Comparison of ENCODE assay signal across 22 mouse cellular contexts in genomic region chr13:76803799-76804198, GRCm38 (mm10).
A peak's percentile ranks its signal among the peaks of the same experiment; 100 is the strongest.
DNase-seq lines count a peak whose midpoint lies in the region; ATAC-seq lines count a peak whose summit lies in the region.
"Had no signal": no experiment of that assay in that cellular context is flagged by ENCODE, and none has a peak within 500 bp of the region (broad histone marks: within the 10 kb centered on the region; RNA-seq: fewer than 3 reads in every experiment).

No protein-coding gene starts in this region.

- intact Hi-C loops in heart, postnatal 36 days (cut with DNase I), result no loop called here

- H3K9me3 ChIP-seq in forebrain, embryonic 13.5 days (replicated peaks), result no peaks in the 10 kb centered on the region
- H3K9me3 ChIP-seq in forebrain, embryonic 15.5 days, result no peaks in the 10 kb centered on the region
- no peaks in the 10 kb centered on the region for H3K9me3 ChIP-seq in hindbrain, embryonic 10.5 days
- no peaks in the 10 kb centered on the region for H3K9me3 ChIP-seq in hindbrain, embryonic 15.5 days
- no peaks in the 10 kb centered on the region for H3K9me3 ChIP-seq in midbrain, embryonic 15.5 days
- H3K9me3 ChIP-seq: embryonic facial prominence, embryonic 13.5 days; heart, embryonic 15.5 days; limb, embryonic 12.5 days had no signal

- no peak overlapping the region for H3K9ac ChIP-seq in forebrain, embryonic 13.5 days
- no peak overlapping the region for H3K9ac ChIP-seq in forebrain, embryonic 15.5 days (replicated peaks)
- H3K9ac ChIP-seq in hindbrain, embryonic 15.5 days, result no peak overlapping the region
- H3K9ac ChIP-seq in midbrain, embryonic 15.5 days, result no peak overlapping the region
- H3K9ac ChIP-seq: embryonic facial prominence, embryonic 13.5 days; heart, embryonic 15.5 days; limb, embryonic 12.5 days had no signal

- WGBS in forebrain, embryonic 13.5 days, result 78% methylated on average over 6 of the region's 6 CpGs
- WGBS in forebrain, embryonic 15.5 days, result 73% methylated on average over 6 of the region's 6 CpGs
- 60% methylated on average over 6 of the region's 6 CpGs for WGBS in hindbrain, embryonic 10.5 days
- WGBS in hindbrain, embryonic 15.5 days, result 59% methylated on average over 6 of the region's 6 CpGs
- WGBS in midbrain, embryonic 15.5 days, result 39% methylated on average over 6 of the region's 6 CpGs

- peak; percentile 48; the same call in 1 of the 2 replicates for ATAC-seq in forebrain, embryonic 13.5 days
- ATAC-seq in forebrain, embryonic 15.5 days (replicated peaks), result no peak
- peak; percentile 57; the same call in 1 of the 2 replicates for ATAC-seq in hindbrain, embryonic 15.5 days (ENCODE audit: low FRiP score, low read depth)
- ATAC-seq in midbrain, embryonic 15.5 days (replicated peaks), result peak; percentile 76
- ATAC-seq: CD4-positive, CD25-positive, alpha-beta regulatory T cell, adult 4 months; intestine, embryonic 16.5 days had no signal

- no peak for DNase-seq in hindbrain, embryonic 10.5 days (ENCODE audit: low spot score)
- no peak for DNase-seq in cerebellum, adult 11 months
- DNase-seq in heart, postnatal 36 days, result no peak
- DNase-seq in cerebellum, postnatal 4 days (ENCODE audit: low spot score in 2 of 2), result no peak
- DNase-seq: adrenal gland, postnatal 14 days; cerebellum, adult 9-11 months; kidney, postnatal 25 days; lung, adult 18-20 months; lung, postnatal 10 days; thymus, adult 2 months had no signal

- H3K4me3 ChIP-seq in forebrain, embryonic 13.5 days, result no peak overlapping the region
- H3K4me3 ChIP-seq in forebrain, embryonic 15.5 days, result no peak overlapping the region
- H3K4me3 ChIP-seq in hindbrain, embryonic 10.5 days, result no peak overlapping the region
- no peak overlapping the region for H3K4me3 ChIP-seq in hindbrain, embryonic 15.5 days
- no peak overlapping the region for H3K4me3 ChIP-seq in midbrain, embryonic 15.5 days
- H3K4me3 ChIP-seq: embryonic facial prominence, embryonic 13.5 days; erythroblast, embryonic 14.5 days; heart, embryonic 15.5 days; limb, embryonic 12.5 days had no signal

- H3K27ac ChIP-seq in forebrain, embryonic 13.5 days, result no peak overlapping the region
- no peak overlapping the region for H3K27ac ChIP-seq in forebrain, embryonic 15.5 days (replicated peaks)
- peak overlapping the region; percentile 29; the same call in 1 of the 2 replicates for H3K27ac ChIP-seq in hindbrain, embryonic 10.5 days
- no peak overlapping the region for H3K27ac ChIP-seq in hindbrain, embryonic 15.5 days (replicated peaks)
- H3K27ac ChIP-seq in midbrain, embryonic 15.5 days, result peak overlapping the region; percentile 62
- H3K27ac ChIP-seq: embryonic facial prominence, embryonic 13.5 days; heart, embryonic 15.5 days; limb, embryonic 12.5 days; stomach, postnatal 0 days had no signal

- no peaks in the 10 kb centered on the region for H3K4me1 ChIP-seq in forebrain, embryonic 13.5 days
- 0 out of 2 replicates have a peak, but pooled peaks cover 4% of the 10 kb centered on the region for H3K4me1 ChIP-seq in forebrain, embryonic 15.5 days
- peaks cover 11% of the 10 kb centered on the region for H3K4me1 ChIP-seq in hindbrain, embryonic 10.5 days (replicated peaks)
- H3K4me1 ChIP-seq in hindbrain, embryonic 15.5 days (replicated peaks), result peaks cover 5% of the 10 kb centered on the region; the same call in 1 of the 2 replicates
- H3K4me1 ChIP-seq in midbrain, embryonic 15.5 days, result peaks cover 7% of the 10 kb centered on the region; the same call in 1 of the 2 replicates
- H3K4me1 ChIP-seq: embryonic facial prominence, embryonic 13.5 days; heart, embryonic 15.5 days; limb, embryonic 12.5 days had no signal

- no peaks in the 10 kb centered on the region for H3K36me3 ChIP-seq in forebrain, embryonic 13.5 days (ENCODE audit: poor library complexity, severe bottlenecking)
- no peaks in the 10 kb centered on the region for H3K36me3 ChIP-seq in forebrain, embryonic 15.5 days
- H3K36me3 ChIP-seq in hindbrain, embryonic 10.5 days, result no peaks in the 10 kb centered on the region
- no peaks in the 10 kb centered on the region for H3K36me3 ChIP-seq in hindbrain, embryonic 15.5 days
- no peaks in the 10 kb centered on the region for H3K36me3 ChIP-seq in midbrain, embryonic 15.5 days (replicated peaks)
- H3K36me3 ChIP-seq: embryonic facial prominence, embryonic 13.5 days; heart, embryonic 15.5 days; limb, embryonic 12.5 days had no signal

- no peak overlapping the region for H3K4me2 ChIP-seq in forebrain, embryonic 13.5 days
- H3K4me2 ChIP-seq in forebrain, embryonic 15.5 days (replicated peaks), result no peak overlapping the region
- peak overlapping the region; percentile 7; the same call in 1 of the 2 replicates for H3K4me2 ChIP-seq in hindbrain, embryonic 15.5 days
- H3K4me2 ChIP-seq in midbrain, embryonic 15.5 days, result no peak overlapping the region
- H3K4me2 ChIP-seq: embryonic facial prominence, embryonic 13.5 days; heart, embryonic 15.5 days; limb, embryonic 12.5 days; liver, embryonic 11.5 days had no signal

- H3K27me3 ChIP-seq in forebrain, embryonic 13.5 days, result peaks cover 21% of the 10 kb centered on the region
- 0 out of 2 replicates have a peak, but pooled peaks cover 4% of the 10 kb centered on the region for H3K27me3 ChIP-seq in forebrain, embryonic 15.5 days
- peaks cover 53% of the 10 kb centered on the region for H3K27me3 ChIP-seq in hindbrain, embryonic 10.5 days (ENCODE audit: insufficient read depth, poor library complexity, severe bottlenecking)
- no peaks in the 10 kb centered on the region for H3K27me3 ChIP-seq in hindbrain, embryonic 15.5 days
- H3K27me3 ChIP-seq in midbrain, embryonic 15.5 days (replicated peaks), result no peaks in the 10 kb centered on the region
- H3K27me3 ChIP-seq: heart, embryonic 15.5 days had no signal

Comparison
In these comparisons a context has a peak if more than half of its experiments do, and no peak if none do; other contexts are left out.
1. H3K27ac ChIP-seq: peak in hindbrain, embryonic 10.5 days (single experiment) and midbrain, embryonic 15.5 days (single experiment); none in forebrain, embryonic 13.5 days (single experiment), forebrain, embryonic 15.5 days (single experiment) and hindbrain, embryonic 15.5 days (single experiment).